Mouse (Mus musculus): ENCODE data around the gene Tcf12.

Gene Tcf12

GRCm38 (mm10) chr9:72111622-72112550 lies at the start of gene Tcf12:
Gene Tcf12 (minus strand): TSS chr9:72111871.
- peak; percentile 81 for DNase-seq

GRCm38 (mm10) chr9:72158392-72158791 lies 46.7 kb upstream of the Tcf12 start:
- DNase-seq: peak; percentile 18

GRCm38 (mm10) chr9:72157091-72157490 lies 45.4 kb upstream of the Tcf12 start:
- DNase-seq: no peak

GRCm38 (mm10) chr9:72155250-72156138 lies 43.8 kb upstream of the Tcf12 start:
- DNase-seq: peak; percentile 86

GRCm38 (mm10) chr9:72144148-72144547 lies 32.5 kb upstream of the Tcf12 start:
- DNase-seq: no peak

- DNase-seq: no peak
Observed at GRCm38 (mm10) chr9:72137899-72138298, 26.2 kb upstream of the Tcf12 start.

GRCm38 (mm10) chr9:72133772-72134245 lies 22.1 kb upstream of the Tcf12 start:
- peak; percentile 65 for DNase-seq

GRCm38 (mm10) chr9:72133089-72133771 lies 21.6 kb upstream of the Tcf12 start:
- peak; percentile 84 for DNase-seq

GRCm38 (mm10) chr9:72132728-72133088 lies 21.0 kb upstream of the Tcf12 start:
- DNase-seq: peak; percentile 57

GRCm38 (mm10) chr9:72129884-72130283 lies 18.2 kb upstream of the Tcf12 start:
- no peak for DNase-seq

GRCm38 (mm10) chr9:72125442-72125841 lies 13.8 kb upstream of the Tcf12 start:
- peak; percentile 85 for DNase-seq

GRCm38 (mm10) chr9:72118490-72118889 lies 6.8 kb upstream of the Tcf12 start:
- no peak for DNase-seq

GRCm38 (mm10) chr9:72111004-72111621 lies 558 bp downstream of the Tcf12 start:
- DNase-seq: peak; percentile 72

- peak; percentile 60 for DNase-seq
Observed at GRCm38 (mm10) chr9:72110627-72111003, 1.1 kb downstream of the Tcf12 start.

GRCm38 (mm10) chr9:72103471-72103870 lies 8.2 kb downstream of the Tcf12 start:
- DNase-seq: no peak

- DNase-seq: no peak
Observed at GRCm38 (mm10) chr9:72099945-72100685, 11.6 kb downstream of the Tcf12 start.

- DNase-seq: no peak
Observed at GRCm38 (mm10) chr9:72098056-72098455, 13.6 kb downstream of the Tcf12 start.

- DNase-seq: no peak
Observed at GRCm38 (mm10) chr9:72097083-72097482, 14.6 kb downstream of the Tcf12 start.

- no peak for DNase-seq
Observed at GRCm38 (mm10) chr9:72094675-72095074, 17.0 kb downstream of the Tcf12 start.

GRCm38 (mm10) chr9:72092191-72092590 lies 19.5 kb downstream of the Tcf12 start:
- no peak for DNase-seq

- DNase-seq: no peak
Observed at GRCm38 (mm10) chr9:72088893-72089611, 22.6 kb downstream of the Tcf12 start.

All from cerebellum, adult 9-10 months (tissue).